Mouse (Mus musculus): ENCODE measurements at regions not wholly inside any gene's neighbourhood (a gene's known extent, or its start where the extent isn't known, plus 50 kb on each side); places are given as distances from the start of the nearest gene placed in this dataset.

DNA sequence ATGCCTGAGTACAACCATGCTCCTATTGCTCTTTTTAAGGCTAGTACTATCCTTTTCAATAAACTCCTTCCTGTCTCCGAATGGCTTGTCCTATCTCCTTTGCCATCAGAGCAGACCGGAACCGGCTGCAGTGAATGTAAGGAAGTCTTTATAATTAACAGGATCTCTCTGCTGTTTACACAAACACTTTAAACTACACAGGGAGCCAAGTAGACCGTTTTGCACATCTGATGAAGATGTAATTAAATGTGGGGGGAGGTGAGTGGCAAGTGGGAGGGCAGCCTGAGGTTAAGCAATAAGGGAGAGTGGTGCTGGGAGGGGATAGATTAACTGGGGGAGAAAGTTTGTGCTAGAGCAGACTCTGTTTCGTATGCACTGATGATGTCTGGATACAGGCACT lies 561.9 kb downstream of the Dhx35 start:
- H3K4me3 ChIP-seq (ENCODE audit: low read depth, low read length), result no peak overlapping the region
- H3K9me3 ChIP-seq (ENCODE audit: low read depth, low read length), result no peaks in the 10 kb centered on the region
- no peaks in the 10 kb centered on the region for H3K36me3 ChIP-seq (ENCODE audit: insufficient read depth)
- no peak overlapping the region for H3K27ac ChIP-seq (ENCODE audit: low read depth)
- no peak overlapping the region for H3K4me2 ChIP-seq
- no peaks in the 10 kb centered on the region for H3K4me1 ChIP-seq (ENCODE audit: insufficient read depth)
- DNase-seq (peak; percentile 53), ATAC-seq (ENCODE audit: insufficient read depth) (peak; percentile 54)
- H3K27me3 ChIP-seq (ENCODE audit: insufficient read depth, low read length), result no peaks in the 10 kb centered on the region
- H3K9ac ChIP-seq, result no peak overlapping the region
- WGBS, result 16% methylated on average over 5 of the region's 5 CpGs
- TF ChIP-seq CTCF (IDR thresholded peaks at IDR 0.05; ENCODE audit: low read depth), result no peak

DNA sequence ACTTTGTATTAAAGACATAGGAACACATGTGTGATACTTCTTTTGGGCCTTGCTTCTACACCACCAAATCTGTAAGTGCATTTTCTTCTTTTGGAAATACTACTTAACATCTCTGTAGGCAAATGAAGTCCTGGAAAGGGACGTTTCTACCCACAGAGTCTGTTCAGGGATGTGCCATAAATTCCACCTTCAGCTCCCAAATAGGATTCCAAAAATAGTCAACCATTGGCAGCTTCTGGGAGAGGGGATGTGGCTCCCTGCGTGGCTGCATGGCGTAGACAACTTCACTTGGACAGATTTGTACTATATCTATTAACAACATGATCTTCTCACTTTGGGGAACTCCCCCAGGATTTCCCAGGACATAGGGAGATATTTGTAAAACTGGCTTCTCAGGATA lies 566.8 kb downstream of the Dhx35 start:
- Histone ChIP-seq H3K9me3 (ENCODE audit: low read depth, low read length) (no peaks in the 10 kb centered on the region), H3K9ac (no peak overlapping the region), H3K27me3 (ENCODE audit: insufficient read depth, low read length) (no peaks in the 10 kb centered on the region), H3K4me1 (ENCODE audit: insufficient read depth) (no peaks in the 10 kb centered on the region), H3K4me3 (ENCODE audit: low read depth, low read length) (no peak overlapping the region), H3K27ac (ENCODE audit: low read depth) (no peak overlapping the region), H3K4me2 (no peak overlapping the region), H3K36me3 (ENCODE audit: insufficient read depth) (no peaks in the 10 kb centered on the region)
- ATAC-seq (ENCODE audit: insufficient read depth), result no peak
- TF ChIP-seq CTCF (IDR thresholded peaks at IDR 0.05; ENCODE audit: low read depth), result no peak
- WGBS, result 74% methylated on average over 3 of the region's 3 CpGs
- no peak for DNase-seq

DNA sequence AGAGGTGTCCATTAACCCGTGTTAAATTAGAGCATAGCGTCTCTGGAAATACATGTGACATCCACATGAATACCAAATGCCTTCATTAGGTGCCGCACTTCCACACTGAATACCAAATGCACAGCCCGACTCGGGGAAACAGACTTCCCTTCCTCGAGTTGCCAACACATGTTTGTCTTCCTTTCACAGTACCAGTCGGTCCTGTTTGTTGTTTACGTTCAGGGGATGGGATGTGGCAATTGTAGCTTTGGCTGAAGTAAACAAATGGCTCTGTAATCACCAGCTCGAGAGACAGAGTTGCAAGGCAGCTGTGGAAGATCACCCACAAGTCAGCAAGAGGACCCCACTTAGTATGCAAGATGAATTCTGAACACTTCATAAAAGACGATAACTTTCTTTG lies 598.3 kb downstream of the Dhx35 start:
- ATAC-seq (ENCODE audit: insufficient read depth), result peak; percentile 90
- H3K27ac ChIP-seq (ENCODE audit: low read depth), result no peak overlapping the region
- H3K4me1 ChIP-seq (ENCODE audit: insufficient read depth), result no peaks in the 10 kb centered on the region
- H3K36me3 ChIP-seq (ENCODE audit: insufficient read depth), result no peaks in the 10 kb centered on the region
- no peak overlapping the region for H3K9ac ChIP-seq
- no peaks in the 10 kb centered on the region for H3K27me3 ChIP-seq (ENCODE audit: insufficient read depth, low read length)
- H3K4me2 ChIP-seq, result no peak overlapping the region
- DNase-seq, result peak; percentile 83
- no peaks in the 10 kb centered on the region for H3K9me3 ChIP-seq (ENCODE audit: low read depth, low read length)
- H3K4me3 ChIP-seq (ENCODE audit: low read depth, low read length), result no peak overlapping the region
- WGBS, result 28% methylated on average over 10 of the region's 10 CpGs
- peak; percentile 18; the same call in 1 of the 2 replicates for TF ChIP-seq CTCF (IDR thresholded peaks at IDR 0.05; ENCODE audit: low read depth)

DNA sequence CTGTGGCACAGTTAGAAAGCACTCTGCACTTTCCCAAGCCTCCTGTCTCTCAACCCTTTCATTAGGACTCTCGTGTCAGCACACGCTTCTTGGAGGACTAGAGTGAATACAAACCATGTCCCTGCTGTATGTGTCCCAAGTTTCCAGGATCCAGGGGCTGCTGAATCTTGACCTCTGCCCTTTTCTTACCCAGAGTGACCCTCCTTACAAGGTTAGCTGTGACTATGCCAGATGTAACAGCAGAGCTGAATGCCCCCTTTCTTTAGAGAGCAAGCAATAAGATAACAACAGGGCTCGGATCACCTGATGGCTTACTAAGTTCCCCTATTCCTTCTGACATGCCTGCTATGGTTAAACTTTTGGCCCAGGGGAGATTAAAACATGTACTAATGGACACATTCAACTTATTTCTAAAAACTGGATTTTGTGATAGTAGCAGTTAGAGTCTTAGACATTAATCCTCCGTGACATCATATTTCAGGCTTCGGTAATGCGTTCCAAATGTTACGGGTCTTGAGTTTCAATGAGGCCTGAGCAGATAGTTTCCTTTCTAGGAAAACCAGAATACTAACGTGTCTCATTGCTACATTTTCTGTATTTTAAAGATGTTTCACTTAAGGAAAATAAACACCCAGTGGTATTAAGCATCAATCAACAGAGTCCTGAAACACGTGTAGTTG lies 607.0 kb downstream of the Dhx35 start:
- ATAC-seq (ENCODE audit: insufficient read depth), result no peak
- DNase-seq, result no peak
- no peaks in the 10 kb centered on the region for H3K9me3 ChIP-seq (ENCODE audit: low read depth, low read length)
- no peaks in the 10 kb centered on the region for H3K27me3 ChIP-seq (ENCODE audit: insufficient read depth, low read length)
- no peak overlapping the region for H3K9ac ChIP-seq
- no peaks in the 10 kb centered on the region for H3K4me1 ChIP-seq (ENCODE audit: insufficient read depth)
- no peak overlapping the region for H3K4me3 ChIP-seq (ENCODE audit: low read depth, low read length)
- no peak for TF ChIP-seq CTCF (IDR thresholded peaks at IDR 0.05; ENCODE audit: low read depth)
- no peaks in the 10 kb centered on the region for H3K36me3 ChIP-seq (ENCODE audit: insufficient read depth)
- WGBS, result 65% methylated on average over 9 of the region's 9 CpGs
- no peak overlapping the region for H3K27ac ChIP-seq (ENCODE audit: low read depth)
- H3K4me2 ChIP-seq, result no peak overlapping the region

DNA sequence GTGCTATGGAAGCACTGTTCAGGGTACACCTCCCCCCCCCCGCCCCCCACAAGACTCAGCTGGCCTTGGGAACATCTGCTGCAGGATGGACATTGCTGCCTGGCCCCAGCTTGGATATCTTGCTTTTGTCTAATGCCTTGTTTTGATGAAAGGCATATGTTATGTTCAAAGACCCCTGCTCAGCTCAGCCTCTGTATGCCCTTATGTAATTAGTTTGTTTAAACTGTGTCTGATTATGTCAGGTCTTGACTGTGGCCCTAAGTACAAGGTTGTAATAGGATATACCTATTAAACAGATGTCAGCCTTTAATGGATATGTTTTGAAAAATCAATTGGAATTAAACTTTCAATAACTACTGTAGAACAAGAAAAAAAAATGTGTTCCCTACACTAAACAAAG lies 610.3 kb downstream of the Dhx35 start:
- ATAC-seq (ENCODE audit: insufficient read depth) (no peak), DNase-seq (no peak)
- H3K36me3 ChIP-seq (ENCODE audit: insufficient read depth), result no peaks in the 10 kb centered on the region
- no peak overlapping the region for H3K9ac ChIP-seq
- H3K4me3 ChIP-seq (ENCODE audit: low read depth, low read length), result no peak overlapping the region
- H3K9me3 ChIP-seq (ENCODE audit: low read depth, low read length), result no peaks in the 10 kb centered on the region
- H3K4me1 ChIP-seq (ENCODE audit: insufficient read depth), result no peaks in the 10 kb centered on the region
- no peak for TF ChIP-seq CTCF (IDR thresholded peaks at IDR 0.05; ENCODE audit: low read depth)
- no peaks in the 10 kb centered on the region for H3K27me3 ChIP-seq (ENCODE audit: insufficient read depth, low read length)
- WGBS, result 20% methylated on average over 1 of the region's 1 CpGs
- no peak overlapping the region for H3K27ac ChIP-seq (ENCODE audit: low read depth)
- H3K4me2 ChIP-seq, result no peak overlapping the region

GRCm38 (mm10) chr2:159414599-159414998 lies 620.0 kb downstream of the Dhx35 start:
- peak; percentile 38; the same call in 1 of the 2 replicates for ATAC-seq (ENCODE audit: insufficient read depth)
- H3K9ac ChIP-seq, result no peak overlapping the region
- H3K36me3 ChIP-seq (ENCODE audit: insufficient read depth), result no peaks in the 10 kb centered on the region
- WGBS, result 8% methylated on average over 1 of the region's 1 CpGs
- no peak overlapping the region for H3K4me3 ChIP-seq (ENCODE audit: low read depth, low read length)
- H3K27ac ChIP-seq (ENCODE audit: low read depth), result no peak overlapping the region
- H3K27me3 ChIP-seq (ENCODE audit: insufficient read depth, low read length), result no peaks in the 10 kb centered on the region
- H3K9me3 ChIP-seq (ENCODE audit: low read depth, low read length), result no peaks in the 10 kb centered on the region
- TF ChIP-seq CTCF (IDR thresholded peaks at IDR 0.05; ENCODE audit: low read depth), result no peak
- peak; percentile 57 for DNase-seq
- 0 out of 2 replicates have a peak, but pooled peaks cover 2% of the 10 kb centered on the region for H3K4me1 ChIP-seq (ENCODE audit: insufficient read depth)
- H3K4me2 ChIP-seq, result no peak overlapping the region

DNA sequence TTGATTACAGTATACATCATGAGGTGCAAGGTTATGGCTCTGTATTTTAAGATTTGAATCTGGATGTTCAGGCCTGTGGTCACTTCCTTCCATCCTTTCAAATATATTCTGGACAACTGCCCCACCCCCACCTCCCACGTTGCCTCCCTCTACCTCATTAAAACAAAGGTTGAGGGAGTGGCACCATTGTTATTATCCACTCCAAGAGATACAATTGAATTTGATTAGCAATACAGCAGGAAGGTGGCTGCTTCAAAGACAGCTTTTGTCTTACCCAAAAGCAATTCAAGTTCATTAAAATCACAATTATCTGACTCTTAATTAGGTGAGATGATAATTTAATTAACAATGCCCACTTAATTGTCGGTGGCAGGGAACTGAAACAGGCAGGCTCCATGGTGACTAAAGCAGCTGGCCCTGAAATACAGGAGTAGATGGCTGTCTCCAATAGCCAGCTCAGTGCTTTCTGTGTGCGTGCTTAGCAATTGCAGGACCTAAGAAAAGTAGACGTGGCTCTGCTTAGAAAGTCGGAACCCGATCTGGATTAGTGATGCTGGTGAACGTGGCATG lies 623.8 kb downstream of the Dhx35 start:
- no peaks in the 10 kb centered on the region for H3K27me3 ChIP-seq (ENCODE audit: insufficient read depth, low read length)
- TF ChIP-seq CTCF (IDR thresholded peaks at IDR 0.05; ENCODE audit: low read depth), result no peak
- 71% methylated on average over 7 of the region's 7 CpGs for WGBS
- ATAC-seq (ENCODE audit: insufficient read depth) (no peak), DNase-seq (no peak)
- 0 out of 2 replicates have a peak, but pooled peaks cover 2% of the 10 kb centered on the region for H3K4me1 ChIP-seq (ENCODE audit: insufficient read depth)
- no peak overlapping the region for H3K27ac ChIP-seq (ENCODE audit: low read depth)
- H3K36me3 ChIP-seq (ENCODE audit: insufficient read depth), result no peaks in the 10 kb centered on the region
- no peak overlapping the region for H3K4me3 ChIP-seq (ENCODE audit: low read depth, low read length)
- no peak overlapping the region for H3K4me2 ChIP-seq
- H3K9ac ChIP-seq, result no peak overlapping the region
- H3K9me3 ChIP-seq (ENCODE audit: low read depth, low read length), result no peaks in the 10 kb centered on the region

Data from lung, embryonic 14.5 days (tissue).